Mouse (Mus musculus) testis, postnatal 10 days (tissue): Measurements from ENCODE around the gene Parp6.
A peak's percentile ranks its signal among the peaks of the same experiment; 100 is the strongest.

Experiments used
- DNase-seq: peaks from one replicate; pipeline ENCODE4 v3.0.0; 2021; ENCODE audit warnings: low spot score

Parp6 gene

DNA sequence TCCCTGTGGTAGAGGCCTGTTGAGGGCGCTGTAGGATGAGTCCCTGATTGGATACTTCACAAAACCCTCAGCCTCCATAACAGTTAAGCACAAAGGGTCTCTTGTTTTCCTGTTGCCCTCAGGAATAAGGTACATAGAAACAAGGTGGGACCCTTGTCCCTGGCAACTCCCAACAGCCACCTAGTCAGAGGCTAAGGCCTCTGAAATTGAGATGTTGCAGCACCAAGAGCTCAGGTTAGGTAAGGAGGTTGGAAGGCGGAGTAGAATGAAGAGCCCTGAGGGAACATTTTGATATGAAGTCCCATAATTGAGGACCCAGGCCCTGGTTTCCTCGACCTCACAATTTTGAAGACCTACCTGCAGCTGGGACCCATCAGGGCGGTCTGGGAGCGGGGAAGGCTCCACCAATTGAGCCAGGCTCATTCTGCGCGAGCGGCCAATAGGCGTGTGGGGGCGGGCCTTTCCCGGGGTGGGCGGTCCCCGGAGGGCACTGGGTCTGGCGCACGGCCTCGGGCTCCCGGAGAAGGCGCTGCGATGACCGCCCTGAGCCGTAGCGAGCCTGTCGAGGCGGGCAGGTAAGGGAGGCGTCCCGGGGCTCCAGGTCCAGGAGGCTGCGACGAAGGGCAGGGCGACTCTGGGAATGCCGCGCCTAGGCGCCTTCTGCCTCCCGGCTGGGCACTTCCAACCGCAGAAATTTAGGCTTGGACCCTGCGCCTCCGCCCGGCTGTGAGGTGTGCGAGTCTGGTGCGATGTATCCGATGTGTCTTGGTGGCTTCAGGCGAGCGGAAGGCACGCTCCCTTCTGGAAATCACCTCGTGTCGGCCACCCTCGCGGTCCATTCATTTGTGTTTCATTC lies 62.8 kb downstream of the Parp6 start, which contains the start of gene Gramd2:
Gene Gramd2, plus strand, starts transcription at position 467 of the 856 bp plus-strand sequence.
- peak; percentile 91 for DNase-seq

GRCm38 (mm10) chr9:59680534-59680875 lies 63.4 kb downstream of the Parp6 start:
- DNase-seq: no peak

DNA sequence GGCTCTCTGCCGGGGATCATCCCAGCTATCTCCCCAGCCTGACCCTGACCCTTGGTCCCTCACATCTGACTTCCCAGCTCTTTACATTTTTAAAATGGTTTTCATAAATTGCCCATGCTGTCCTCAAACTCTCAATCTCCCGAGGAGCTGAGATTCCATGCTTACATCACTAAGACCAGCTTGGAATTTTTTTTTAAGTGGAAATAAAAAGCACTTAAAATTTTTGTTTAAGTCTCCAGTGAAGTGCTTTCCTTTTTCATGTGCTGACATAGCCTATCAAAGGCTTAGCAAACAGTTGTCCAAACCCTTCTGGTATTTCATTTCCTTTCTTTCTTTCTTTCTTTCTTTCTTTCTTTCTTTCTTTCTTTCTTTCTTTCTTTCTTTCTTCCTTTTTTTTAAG lies 66.9 kb downstream of the Parp6 start:
- no peak for DNase-seq

- no peak for DNase-seq
Measured at GRCm38 (mm10) chr9:59687416-59688046, 70.4 kb downstream of the Parp6 start.

- DNase-seq: peak; percentile 87
Measured at GRCm38 (mm10) chr9:59691635-59692094, 74.6 kb downstream of the Parp6 start.

- DNase-seq: peak; percentile 69
Measured at GRCm38 (mm10) chr9:59692145-59692544, 75.1 kb downstream of the Parp6 start.

- DNase-seq: no peak
Measured at GRCm38 (mm10) chr9:59694571-59695450, 77.7 kb downstream of the Parp6 start.

DNA sequence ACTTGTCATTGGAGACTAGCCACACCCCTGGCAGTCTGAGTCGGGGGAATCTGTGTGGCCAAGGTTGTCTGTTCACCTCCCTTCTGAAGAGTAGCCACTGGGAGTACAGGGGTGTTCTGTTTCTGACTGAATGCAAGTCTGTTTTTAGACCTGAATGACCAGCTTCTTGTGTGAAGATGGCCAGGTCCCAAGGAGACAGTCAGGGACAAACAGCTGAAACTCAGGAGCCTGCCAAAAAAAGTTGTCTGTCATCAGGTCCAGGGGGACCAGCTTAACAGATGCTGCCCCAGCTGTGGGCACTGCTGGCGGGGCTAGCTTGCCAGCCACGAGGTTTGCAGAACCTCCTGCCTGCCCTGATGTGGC lies 78.3 kb downstream of the Parp6 start:
- DNase-seq: no peak

- DNase-seq: no peak
Measured at GRCm38 (mm10) chr9:59696381-59696780, 79.3 kb downstream of the Parp6 start.
